Mouse (Mus musculus) mesoderm, embryonic 11.5 days (tissue): ENCODE data around the gene Eda.
"Not testable (repeated sequence)": the region's sequence is repeated elsewhere in the genome, so short reads cannot be mapped to it uniquely, and the experiment has no call there.

Source experiments
- DNase-seq: peaks from one replicate; pipeline ENCODE4 v3.0.0-alpha.2; 2012; ENCODE audit warnings: low read depth, low spot score

Eda gene

DNA sequence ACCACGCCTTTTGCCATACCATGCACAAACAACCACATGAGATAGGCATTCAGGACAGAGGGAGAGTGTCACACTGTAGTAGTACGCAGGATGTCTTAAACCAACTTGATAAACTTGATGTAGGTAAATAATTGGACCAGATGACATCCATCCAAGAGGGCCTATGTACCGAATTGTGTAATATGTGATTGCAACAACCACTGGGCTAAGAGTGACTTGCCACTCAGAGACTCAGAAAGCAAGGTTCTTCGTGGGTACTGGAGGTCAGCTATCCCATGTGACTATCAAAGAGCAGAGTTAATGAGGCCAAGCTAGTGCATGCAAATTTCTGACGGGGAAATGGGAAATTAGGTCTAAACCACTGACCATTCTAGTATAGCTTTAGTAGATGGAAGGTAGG is 426.3 kb downstream of the Eda start:
- DNase-seq: no peak

DNA sequence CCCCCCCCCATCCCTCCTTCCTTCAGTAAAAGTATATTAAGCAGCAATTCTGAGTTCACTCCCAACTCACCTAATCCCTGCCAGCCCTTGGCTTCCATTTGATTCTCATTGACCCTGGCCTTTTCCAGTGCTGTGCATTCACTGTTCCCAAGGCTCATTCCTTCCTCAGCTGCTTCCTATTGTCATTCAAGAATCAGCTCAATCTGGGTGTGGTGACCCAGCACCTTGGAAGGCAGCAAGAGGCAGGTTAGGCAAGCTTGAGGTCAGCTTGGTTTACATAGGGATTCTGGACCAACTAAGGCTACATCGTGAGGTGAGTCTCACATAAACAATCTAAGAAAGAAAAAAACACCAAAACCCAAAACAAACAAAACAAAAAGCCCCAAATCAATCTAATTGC is 433.8 kb downstream of the Eda start:
- DNase-seq: no peak

DNA sequence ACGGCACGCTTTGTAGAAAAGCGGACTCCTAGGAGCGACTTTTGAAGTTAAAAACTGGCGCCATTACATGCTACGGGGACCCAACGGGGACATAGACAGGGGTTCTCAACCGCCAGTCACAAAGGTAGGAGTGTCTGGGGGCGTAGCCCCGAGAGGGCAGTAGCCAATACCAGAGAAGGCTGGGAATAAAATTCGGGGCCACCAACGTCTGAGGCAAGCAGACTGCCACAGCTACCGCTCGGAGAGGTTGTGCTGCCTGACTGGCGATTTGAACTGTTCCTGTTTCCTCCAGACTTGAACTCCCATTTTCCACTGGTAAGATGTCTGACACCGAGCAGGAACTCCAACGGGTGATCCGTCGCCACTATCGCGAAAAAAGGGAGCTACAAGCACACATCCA is 453.3 kb downstream of the Eda start, which contains the start of gene Otud6a:
Gene Otud6a, plus strand, starts transcription at position 321 of the 400 bp plus-strand sequence.
- DNase-seq: no peak

DNA sequence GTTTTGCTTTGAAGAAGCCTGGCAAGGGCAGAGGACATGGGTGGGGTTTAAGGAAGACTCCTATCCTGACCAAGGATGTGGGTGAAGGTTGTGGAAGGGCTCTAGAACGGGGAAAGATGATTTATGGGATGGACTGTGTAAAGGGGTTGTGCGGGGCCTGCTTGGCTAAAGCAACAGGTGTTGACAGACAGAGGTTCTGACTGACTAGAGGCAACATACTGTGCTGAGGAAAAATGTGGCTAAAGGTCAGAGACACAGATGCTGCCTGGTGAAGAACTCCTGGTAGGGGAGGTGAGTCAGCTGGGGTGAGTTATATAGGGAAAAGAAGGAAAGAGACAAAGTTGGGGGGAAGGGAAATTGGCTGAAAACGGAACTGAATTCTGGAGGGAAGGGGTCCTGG is 456.9 kb downstream of the Eda start:
- DNase-seq: peak; percentile 21

DNA sequence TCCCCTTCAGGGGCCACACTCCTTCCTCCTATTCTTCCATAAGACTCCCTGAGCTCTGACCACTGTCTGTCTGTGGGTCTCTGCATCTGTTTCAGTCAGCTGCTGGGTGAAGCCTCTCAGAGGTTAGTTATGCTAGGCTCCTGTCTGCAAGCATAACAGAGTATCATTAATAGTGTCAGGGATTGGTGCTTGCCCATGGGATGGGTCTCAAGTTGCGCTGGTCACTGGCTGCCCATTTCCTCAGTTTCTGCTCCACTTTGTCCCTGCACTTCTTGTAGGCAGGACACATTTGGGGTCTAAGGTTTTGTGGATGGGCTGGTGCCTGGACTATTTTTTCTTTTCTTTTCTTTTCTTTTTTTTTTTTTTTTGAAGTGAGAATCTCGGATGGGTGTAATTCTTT is 467.2 kb downstream of the Eda start, which contains the start of gene Awat2:
Gene Awat2, minus strand, starts transcription at position 101 of the 400 bp plus-strand sequence.
- DNase-seq: not testable (repeated sequence)

DNA sequence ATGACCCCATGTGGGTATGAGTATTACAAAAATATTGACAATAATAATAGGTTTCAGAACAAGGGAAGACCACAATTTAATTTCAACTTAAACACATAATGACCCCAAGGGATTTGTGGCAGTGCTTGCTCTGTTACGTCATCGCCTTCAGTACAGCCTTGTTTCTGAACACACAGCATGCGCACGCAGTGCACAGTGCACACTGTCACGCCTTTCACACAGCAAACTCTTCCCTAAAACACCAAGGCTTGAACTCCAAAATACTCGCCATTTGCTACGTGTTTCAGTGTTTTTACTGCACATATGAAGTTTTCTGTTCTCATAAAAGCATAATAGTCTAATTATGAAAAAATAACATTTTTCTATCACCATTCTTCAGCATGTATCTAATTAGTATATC is 468.1 kb downstream of the Eda start:
- no peak for DNase-seq
